Mouse (Mus musculus) midbrain, embryonic 11.5 days (tissue): ENCODE results near the gene Etnk1. TPM values are rescaled to one million over a fixed set of nuclear protein-coding genes. Genes with fewer than 3 reads are reported as not detected.

Source experiments
- ATAC-seq: fragments of 200-750 bp; cut with Nextera tagmentation; 2 replicates; pipeline ENCODE4 v1.8.0; 2017; ENCODE audit warnings: moderate TSS enrichment, moderate library complexity; ENCODE audit not compliant: low FRiP score
- DNase-seq: peaks from one replicate; pipeline ENCODE4 v3.0.0; 2015; ENCODE audit warnings: low spot score; ENCODE audit errors: missing footprints
- H3K27ac ChIP-seq: fragments of 300-500 bp; sonication (generic); 2 replicates; pipeline ENCODE4 v1.5.1; 2014; ENCODE audit warnings: low read depth, low read length
- H3K27me3 ChIP-seq: fragments of 300-500 bp; sonication (generic); 2 replicates; pipeline ENCODE4 v1.6.1; 2014; ENCODE audit warnings: mild to moderate bottlenecking, low read length, moderate library complexity, mixed read lengths; ENCODE audit not compliant: control insufficient read depth, insufficient read depth
- H3K36me3 ChIP-seq: fragments of 300-500 bp; sonication (generic); 2 replicates; pipeline ENCODE4 v1.6.1; 2014; ENCODE audit warnings: mild to moderate bottlenecking, low read length, moderate library complexity, mixed read lengths; ENCODE audit not compliant: control insufficient read depth, insufficient read depth
- H3K4me1 ChIP-seq: fragments of 300-500 bp; sonication (generic); 2 replicates; pipeline ENCODE4 v1.6.1; 2014; ENCODE audit warnings: low read length; ENCODE audit not compliant: control insufficient read depth, insufficient read depth
- H3K4me2 ChIP-seq: fragments of 300-500 bp; sonication (generic); 2 replicates; pipeline ENCODE4 v1.6.1; 2014; ENCODE audit warnings: mild to moderate bottlenecking, moderate library complexity
- H3K4me3 ChIP-seq: fragments of 300-500 bp; sonication (generic); 2 replicates; pipeline ENCODE4 v1.5.1; 2014; ENCODE audit warnings: low read depth, low read length
- H3K9ac ChIP-seq: fragments of 300-500 bp; sonication (generic); 2 replicates; pipeline ENCODE4 v1.6.1; 2014; ENCODE audit warnings: low read length
- H3K9me3 ChIP-seq: fragments of 300-500 bp; sonication (generic); 2 replicates; pipeline ENCODE4 v1.6.1; 2016; ENCODE audit warnings: low read length; ENCODE audit not compliant: control insufficient read depth
- whole genome bisulfite sequencing: fragments of 180-500 bp; shearing (Covaris S2); extraction: QIAGEN DNeasy Blood & Tissue Kit; methylation state at CpG from one replicate; pipeline ENCODE4 v1.1.7; 2014; 5-methylcytosine and 5-hydroxymethylcytosine counted together
- polyA plus RNA-seq: library from polyadenylated mRNA; unstranded; fragments of >200 nt; fragmentation: Nextera tagmentation; extraction: Ambion mirVana; gene quantifications from 2 replicates; pipeline ENCODE4 v1.2.1, GENCODE M21; 2014

The Etnk1 gene
- polyA plus RNA-seq, 1 experiment from 2014 or later = 30.7 TPM

DNA sequence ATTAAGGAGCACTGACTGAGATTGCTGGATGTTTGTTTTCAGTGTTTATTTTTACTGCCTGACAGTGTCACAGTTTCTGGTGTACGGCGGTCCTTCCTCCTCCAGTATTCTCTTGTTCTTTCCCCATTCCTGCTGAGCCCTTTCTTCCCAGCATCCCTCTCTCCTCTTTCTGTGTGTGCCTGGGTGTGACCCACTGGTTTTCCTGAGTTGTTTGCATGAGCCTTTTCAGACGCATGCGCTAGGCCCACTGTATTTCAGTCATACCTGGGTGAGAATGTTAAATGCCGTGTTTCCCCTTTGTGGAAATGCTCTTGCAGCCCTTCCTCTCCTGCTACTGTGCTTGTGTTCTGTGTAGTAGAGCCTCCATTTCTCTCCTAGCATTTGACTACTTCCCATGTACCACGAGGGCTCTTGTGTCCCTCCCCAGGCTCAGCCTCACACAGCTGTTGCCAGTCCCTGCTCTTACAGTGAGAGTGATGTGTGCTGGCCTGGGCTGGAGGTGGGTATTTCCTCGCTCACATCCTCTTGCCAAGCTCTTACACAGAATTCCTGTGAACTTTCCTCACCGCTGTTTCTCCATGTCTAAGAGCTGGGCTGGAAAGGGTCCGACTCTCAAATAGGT lies 24.6 kb downstream of the Etnk1 start:
- Histone ChIP-seq H3K4me3 (no peak overlapping the region), H3K4me2 (no peak overlapping the region), H3K36me3 (no peaks in the 10 kb centered on the region; the same call in 1 of the 2 replicates), H3K9me3 (no peaks in the 10 kb centered on the region), H3K27me3 (no peaks in the 10 kb centered on the region), H3K4me1 (no peaks in the 10 kb centered on the region), H3K9ac (no peak overlapping the region), H3K27ac (no peak overlapping the region)
- ATAC-seq (no peak), DNase-seq (no peak)
- 87% methylated on average over 9 of the region's 9 CpGs for WGBS

- H3K9me3 ChIP-seq = no peaks in the 10 kb centered on the region
- H3K27ac ChIP-seq = no peak overlapping the region
- no peaks in the 10 kb centered on the region; the same call in 1 of the 2 replicates for H3K36me3 ChIP-seq
- no peaks in the 10 kb centered on the region for H3K27me3 ChIP-seq
- DNase-seq = no peak
- ATAC-seq = no peak
- WGBS = 92% methylated on average over 8 of the region's 8 CpGs
- no peaks in the 10 kb centered on the region for H3K4me1 ChIP-seq
- no peak overlapping the region for H3K4me2 ChIP-seq
- H3K4me3 ChIP-seq = no peak overlapping the region
- no peak overlapping the region for H3K9ac ChIP-seq
These were observed 25.7 kb downstream of the Etnk1 start for GRCm38 (mm10) chr6:143192709-143193108.

- H3K4me2 ChIP-seq = no peak overlapping the region
- no peaks in the 10 kb centered on the region for H3K4me1 ChIP-seq
- no peaks in the 10 kb centered on the region for H3K9me3 ChIP-seq
- DNase-seq (no peak), ATAC-seq (no peak)
- no peaks in the 10 kb centered on the region; the same call in 1 of the 2 replicates for H3K36me3 ChIP-seq
- H3K27me3 ChIP-seq = no peaks in the 10 kb centered on the region
- no peak overlapping the region for H3K4me3 ChIP-seq
- no peak overlapping the region for H3K27ac ChIP-seq
- 92% methylated on average over 10 of the region's 10 CpGs for WGBS
- no peak overlapping the region for H3K9ac ChIP-seq
These were observed 26.1 kb downstream of the Etnk1 start for GRCm38 (mm10) chr6:143193166-143193565.

GRCm38 (mm10) chr6:143193641-143194040 lies 26.6 kb downstream of the Etnk1 start:
- DNase-seq (no peak), ATAC-seq (no peak)
- no peak overlapping the region for H3K27ac ChIP-seq
- H3K9me3 ChIP-seq = no peaks in the 10 kb centered on the region
- H3K27me3 ChIP-seq = no peaks in the 10 kb centered on the region
- H3K4me3 ChIP-seq = no peak overlapping the region
- H3K4me2 ChIP-seq = no peak overlapping the region
- no peaks in the 10 kb centered on the region; the same call in none of the 2 replicates for H3K36me3 ChIP-seq
- 92% methylated on average over 6 of the region's 6 CpGs for WGBS
- no peak overlapping the region for H3K9ac ChIP-seq
- H3K4me1 ChIP-seq = no peaks in the 10 kb centered on the region

GRCm38 (mm10) chr6:143197053-143197452 lies 30.0 kb downstream of the Etnk1 start:
- Histone ChIP-seq H3K9me3 (no peaks in the 10 kb centered on the region), H3K4me1 (no peaks in the 10 kb centered on the region), H3K4me2 (no peak overlapping the region), H3K4me3 (no peak overlapping the region), H3K36me3 (peaks cover 2% of the 10 kb centered on the region), H3K27me3 (no peaks in the 10 kb centered on the region), H3K27ac (no peak overlapping the region), H3K9ac (no peak overlapping the region)
- WGBS = 94% methylated on average over 13 of the region's 13 CpGs
- DNase-seq (no peak), ATAC-seq (no peak)

GRCm38 (mm10) chr6:143198421-143198820 lies 31.4 kb downstream of the Etnk1 start:
- no peak overlapping the region for H3K4me2 ChIP-seq
- H3K27me3 ChIP-seq = no peaks in the 10 kb centered on the region
- no peaks in the 10 kb centered on the region for H3K4me1 ChIP-seq
- 97% methylated on average over 7 of the region's 7 CpGs for WGBS
- no peak for DNase-seq
- no peaks in the 10 kb centered on the region for H3K9me3 ChIP-seq
- no peak overlapping the region for H3K4me3 ChIP-seq
- H3K27ac ChIP-seq = no peak overlapping the region
- no peak for ATAC-seq
- H3K9ac ChIP-seq = no peak overlapping the region
- H3K36me3 ChIP-seq = peaks cover 7% of the 10 kb centered on the region

DNA sequence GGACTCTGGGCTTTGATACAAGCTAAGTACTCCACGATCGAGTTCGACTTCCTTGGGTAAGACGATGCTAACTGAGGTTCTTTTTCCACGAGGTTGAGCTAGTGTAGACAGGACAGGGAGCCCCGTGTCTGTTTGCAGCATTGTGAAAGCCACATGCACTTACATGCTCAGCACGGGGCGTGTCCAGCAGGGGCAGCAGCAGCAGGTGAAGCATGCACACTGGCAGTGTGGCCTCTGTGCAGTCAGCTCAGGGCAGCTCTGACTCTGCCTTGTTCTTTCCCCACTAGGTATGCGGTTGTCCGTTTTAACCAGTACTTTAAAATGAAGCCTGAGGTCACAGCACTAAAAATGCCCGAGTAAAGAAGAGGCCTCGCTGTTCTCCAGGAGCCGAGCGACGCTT lies 36.1 kb downstream of the Etnk1 start:
- WGBS = 94% methylated on average over 15 of the region's 15 CpGs
- H3K27ac ChIP-seq = no peak overlapping the region
- no peak overlapping the region for H3K4me3 ChIP-seq

DNA sequence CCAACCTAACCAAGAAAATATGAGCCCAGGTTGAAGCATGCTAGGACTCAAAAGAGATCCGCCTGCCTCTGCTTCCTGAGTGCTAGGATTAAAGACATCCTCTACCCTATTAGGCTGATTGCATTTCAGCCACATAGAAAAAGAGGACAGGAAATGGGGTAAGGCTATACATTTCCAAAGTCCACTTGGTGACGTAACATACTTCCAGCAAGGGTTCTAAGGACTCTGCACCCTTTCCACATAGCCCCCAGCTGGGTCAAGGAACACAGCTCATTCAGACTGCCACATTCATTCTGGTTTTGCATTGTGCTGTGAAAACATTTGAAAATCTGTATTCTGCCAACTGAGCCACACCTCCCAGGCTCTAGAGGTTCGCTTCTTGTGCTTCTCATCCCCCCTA lies 41.9 kb downstream of the Etnk1 start:
- 95% methylated on average over 3 of the region's 3 CpGs for WGBS
- Histone ChIP-seq H3K9ac (no peak overlapping the region), H3K4me1 (no peaks in the 10 kb centered on the region), H3K4me2 (no peak overlapping the region), H3K36me3 (peaks cover 7% of the 10 kb centered on the region), H3K4me3 (no peak overlapping the region), H3K27me3 (no peaks in the 10 kb centered on the region), H3K27ac (no peak overlapping the region), H3K9me3 (no peaks in the 10 kb centered on the region)
- no peak for ATAC-seq
- no peak for DNase-seq

More for the DNA sequence above, 36.1 kb downstream of the Etnk1 start:
- Histone ChIP-seq H3K27me3 (no peaks in the 10 kb centered on the region), H3K9ac (no peak overlapping the region), H3K36me3 (peaks cover 11% of the 10 kb centered on the region), H3K4me1 (no peaks in the 10 kb centered on the region), H3K4me2 (no peak overlapping the region), H3K9me3 (no peaks in the 10 kb centered on the region)
- ATAC-seq = no peak
- DNase-seq = no peak

DNA sequence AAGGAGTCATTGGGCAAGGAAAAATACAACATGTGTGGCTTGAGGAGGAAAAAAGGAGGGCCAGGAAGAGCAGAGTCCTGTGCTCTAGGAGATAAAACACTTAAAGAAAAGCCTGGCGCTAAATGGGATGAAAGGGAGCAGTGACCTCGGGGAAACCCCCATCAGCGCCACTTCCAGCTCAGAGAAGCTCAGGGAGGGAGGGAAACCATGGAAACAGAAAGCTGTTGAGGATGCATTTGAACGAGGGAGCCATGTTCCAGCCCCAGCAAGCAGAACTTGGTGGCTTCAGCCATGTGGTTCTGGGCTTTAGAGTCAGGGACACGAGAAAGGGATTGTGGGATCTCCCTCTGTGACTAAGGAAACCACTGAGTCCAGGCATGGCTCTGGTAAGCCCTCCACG lies 45.7 kb downstream of the Etnk1 start:
- Histone ChIP-seq H3K4me2 (no peak overlapping the region), H3K27ac (no peak overlapping the region), H3K4me3 (no peak overlapping the region), H3K9ac (no peak overlapping the region), H3K4me1 (no peaks in the 10 kb centered on the region), H3K36me3 (peaks cover 4% of the 10 kb centered on the region; the same call in 1 of the 2 replicates), H3K9me3 (peaks cover 3% of the 10 kb centered on the region; the same call in 1 of the 2 replicates), H3K27me3 (no peaks in the 10 kb centered on the region)
- ATAC-seq (no peak), DNase-seq (no peak)
- WGBS = 73% methylated on average over 6 of the region's 6 CpGs
